Mouse (Mus musculus): Measurements from ENCODE around the gene Gpha2. TPM values are rescaled to one million over a fixed set of nuclear protein-coding genes. Genes with fewer than 3 reads are reported as not detected.

Gpha2 gene
- polyA plus RNA-seq (2014; fragmentation: Nextera tagmentation; extraction: Ambion mirVana): 0.44 and 0.87 TPM in 2 replicates

DNA sequence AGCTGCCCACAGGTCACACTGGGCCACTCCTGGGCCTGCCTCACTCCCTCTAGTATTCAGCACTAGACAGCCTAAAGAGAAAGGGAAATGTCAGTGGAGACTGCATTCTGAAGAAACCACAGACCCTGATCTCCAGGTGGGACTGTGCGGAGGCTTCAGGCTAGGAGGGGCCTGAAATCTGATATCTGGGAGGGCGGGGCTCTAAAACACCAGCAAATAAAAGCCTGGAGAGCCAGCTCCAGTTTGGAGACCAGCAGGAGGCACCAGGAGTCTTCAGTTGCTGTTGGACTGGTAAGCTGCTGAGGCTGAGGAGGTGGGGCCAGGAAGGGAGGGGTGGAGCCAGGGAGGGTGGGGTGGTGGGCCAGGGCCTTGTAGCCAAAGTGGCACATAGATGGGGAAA lies at the start of gene Gpha2:
Gpha2 (plus strand) TSS at position 246 of the 400 bp plus-strand sequence.
- no peak within 1 kb of the TSS for H3K9ac ChIP-seq (ENCODE audit: low read length)
- H3K9me3 ChIP-seq (ENCODE audit: control insufficient read depth, low read length): no peaks in the 10 kb centered on the region
- no peak within 1 kb of the TSS for H3K4me3 ChIP-seq (ENCODE audit: low read depth, low read length)
- no peaks in the 10 kb centered on the region for H3K4me1 ChIP-seq (ENCODE audit: control insufficient read depth, insufficient read depth, low read length)
- WGBS: 8% methylated on average over 2 of the region's 2 CpGs
- H3K36me3 ChIP-seq (ENCODE audit: control insufficient read depth, insufficient read depth, low read length): peaks cover 9% of the 10 kb centered on the region
- DNase-seq (ENCODE audit: low spot score) (peak; percentile 23), ATAC-seq (ENCODE audit: insufficient read depth, low FRiP score, low TSS enrichment) (no peak)
- H3K27ac ChIP-seq (ENCODE audit: low read depth, low read length): no peak within 1 kb of the TSS
- no peak within 1 kb of the TSS for H3K4me2 ChIP-seq (ENCODE audit: low read depth)
- no peaks in the 10 kb centered on the region for H3K27me3 ChIP-seq (ENCODE audit: control insufficient read depth, insufficient read depth, low read length)

- H3K4me2 ChIP-seq (ENCODE audit: low read depth): no peak overlapping the region
- ATAC-seq (ENCODE audit: insufficient read depth, low FRiP score, low TSS enrichment) (no peak), DNase-seq (ENCODE audit: low spot score) (no peak)
- H3K36me3 ChIP-seq (ENCODE audit: control insufficient read depth, insufficient read depth, low read length): no peaks in the 10 kb centered on the region
- no peaks in the 10 kb centered on the region for H3K9me3 ChIP-seq (ENCODE audit: control insufficient read depth, low read length)
- H3K27ac ChIP-seq (ENCODE audit: low read depth, low read length): no peak overlapping the region
- no peak overlapping the region for H3K9ac ChIP-seq (ENCODE audit: low read length)
- H3K4me1 ChIP-seq (ENCODE audit: control insufficient read depth, insufficient read depth, low read length): no peaks in the 10 kb centered on the region
- no peaks in the 10 kb centered on the region for H3K27me3 ChIP-seq (ENCODE audit: control insufficient read depth, insufficient read depth, low read length)
- no peak overlapping the region for H3K4me3 ChIP-seq (ENCODE audit: low read depth, low read length)
- whole genome bisulfite sequencing: 85% methylated on average over 4 of the region's 6 CpGs
These were observed 47.4 kb upstream of the Gpha2 start for GRCm38 (mm10) chr19:6178775-6179174.

DNA sequence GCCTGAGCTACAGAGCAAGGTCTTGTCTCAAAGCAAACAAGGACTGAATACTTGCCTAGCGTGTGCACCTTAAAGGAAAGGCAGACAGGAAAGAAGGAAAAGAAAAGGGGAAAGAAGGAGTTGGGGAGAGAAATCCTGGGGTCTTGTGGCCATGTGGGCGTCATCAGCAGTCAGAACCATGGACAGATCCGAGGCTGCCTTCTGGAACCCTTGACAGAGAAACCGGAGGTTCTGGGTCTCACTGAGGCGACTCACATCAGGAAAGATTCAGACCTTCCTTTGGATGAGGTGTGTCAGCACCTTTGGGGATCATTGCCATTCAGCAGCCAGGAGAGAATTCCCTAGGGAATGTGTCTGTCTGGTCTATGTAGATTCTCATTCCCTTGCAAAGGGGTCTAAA lies 44.6 kb upstream of the Gpha2 start:
- DNase-seq (ENCODE audit: low spot score): peak; percentile 45
- H3K9ac ChIP-seq (ENCODE audit: low read length): no peak overlapping the region
- WGBS: 39% methylated on average over 5 of the region's 5 CpGs

DNA sequence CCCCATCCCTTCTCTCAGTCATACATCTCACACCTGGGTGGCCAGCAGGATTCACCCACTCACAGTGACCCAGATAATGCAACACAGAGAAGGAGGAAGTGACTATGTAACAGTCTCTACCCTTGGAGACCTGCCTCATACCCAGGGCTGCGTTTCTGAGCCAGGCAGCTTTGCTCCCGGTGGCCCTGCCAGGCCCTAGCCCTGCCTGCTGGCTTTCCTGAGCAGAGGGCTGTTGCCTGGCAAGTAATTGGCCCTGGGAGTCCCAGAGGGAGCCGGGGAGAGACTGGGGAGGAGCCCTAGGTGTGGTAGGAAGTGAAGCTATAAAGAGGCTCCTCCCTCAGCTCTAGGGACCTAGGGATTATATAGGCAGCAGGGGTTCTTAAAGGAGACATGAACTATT lies 43.6 kb upstream of the Gpha2 start:
- Histone ChIP-seq H3K27ac (ENCODE audit: low read depth, low read length) (no peak overlapping the region), H3K27me3 (ENCODE audit: control insufficient read depth, insufficient read depth, low read length) (no peaks in the 10 kb centered on the region), H3K9ac (ENCODE audit: low read length) (no peak overlapping the region), H3K4me1 (ENCODE audit: control insufficient read depth, insufficient read depth, low read length) (no peaks in the 10 kb centered on the region), H3K36me3 (ENCODE audit: control insufficient read depth, insufficient read depth, low read length) (no peaks in the 10 kb centered on the region), H3K4me3 (ENCODE audit: low read depth, low read length) (no peak overlapping the region), H3K9me3 (ENCODE audit: control insufficient read depth, low read length) (no peaks in the 10 kb centered on the region), H3K4me2 (ENCODE audit: low read depth) (no peak overlapping the region)
- ATAC-seq (ENCODE audit: insufficient read depth, low FRiP score, low TSS enrichment): no peak
- no peak for DNase-seq (ENCODE audit: low spot score)
- 12% methylated on average over 3 of the region's 3 CpGs for WGBS

More for the DNA sequence above, 44.6 kb upstream of the Gpha2 start:
- Histone ChIP-seq H3K36me3 (ENCODE audit: control insufficient read depth, insufficient read depth, low read length) (no peaks in the 10 kb centered on the region), H3K4me3 (ENCODE audit: low read depth, low read length) (no peak overlapping the region), H3K4me2 (ENCODE audit: low read depth) (no peak overlapping the region), H3K4me1 (ENCODE audit: control insufficient read depth, insufficient read depth, low read length) (no peaks in the 10 kb centered on the region), H3K9me3 (ENCODE audit: control insufficient read depth, low read length) (no peaks in the 10 kb centered on the region), H3K27ac (ENCODE audit: low read depth, low read length) (no peak overlapping the region), H3K27me3 (ENCODE audit: control insufficient read depth, insufficient read depth, low read length) (no peaks in the 10 kb centered on the region)
- ATAC-seq (ENCODE audit: insufficient read depth, low FRiP score, low TSS enrichment): no peak

DNA sequence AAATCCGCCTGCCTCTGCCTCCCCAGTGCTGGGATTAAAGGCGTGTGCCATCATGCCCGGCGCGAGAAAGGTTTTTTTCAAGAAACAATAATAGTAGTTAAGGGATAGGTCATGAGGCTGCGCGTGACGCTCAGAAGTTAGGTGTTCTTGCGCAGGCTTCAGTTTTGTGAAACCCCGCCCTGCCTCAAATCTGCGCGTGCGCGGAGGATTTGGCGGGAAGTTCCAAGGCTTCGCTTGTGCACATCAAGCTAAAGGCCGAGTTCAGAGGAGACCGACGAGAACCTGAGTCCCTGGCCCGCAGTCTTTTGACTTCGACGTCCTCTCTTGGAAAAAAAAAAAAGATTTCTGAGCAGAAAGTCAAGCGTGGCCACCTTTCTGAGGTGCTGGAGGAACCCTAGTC lies 42.0 kb upstream of the Gpha2 start, which contains the start of gene Majin:
Majin (plus strand) TSS at position 258 of the 400 bp plus-strand sequence.
- Histone ChIP-seq H3K27ac (ENCODE audit: low read depth, low read length) (no peak within 1 kb of the TSS), H3K4me3 (ENCODE audit: low read depth, low read length) (no peak within 1 kb of the TSS), H3K27me3 (ENCODE audit: control insufficient read depth, insufficient read depth, low read length) (no peaks in the 10 kb centered on the region), H3K9me3 (ENCODE audit: control insufficient read depth, low read length) (no peaks in the 10 kb centered on the region), H3K4me2 (ENCODE audit: low read depth) (no peak within 1 kb of the TSS), H3K9ac (ENCODE audit: low read length) (no peak within 1 kb of the TSS), H3K36me3 (ENCODE audit: control insufficient read depth, insufficient read depth, low read length) (no peaks in the 10 kb centered on the region), H3K4me1 (ENCODE audit: control insufficient read depth, insufficient read depth, low read length) (no peaks in the 10 kb centered on the region)
- WGBS: 89% methylated on average over 23 of the region's 23 CpGs
- ATAC-seq (ENCODE audit: insufficient read depth, low FRiP score, low TSS enrichment): no peak
- DNase-seq (ENCODE audit: low spot score): no peak

DNA sequence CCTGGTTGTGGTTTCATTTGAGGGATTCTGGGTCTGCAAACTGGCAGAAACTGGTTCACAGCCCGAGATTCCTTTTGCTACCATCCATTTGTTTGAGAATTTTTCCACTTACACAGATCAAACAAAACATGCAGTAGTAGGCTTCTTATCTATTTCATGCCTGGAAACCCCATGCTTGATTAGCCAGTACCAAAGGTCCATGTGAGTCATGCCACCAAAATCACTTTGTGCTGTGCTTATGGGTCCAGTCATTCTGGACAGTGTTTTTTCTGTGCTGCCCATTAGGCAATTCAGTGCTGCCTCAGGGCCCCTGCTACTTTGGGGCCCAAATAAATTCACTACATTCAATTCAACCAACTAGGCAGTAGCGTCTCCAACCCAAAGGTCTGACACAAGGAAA lies 21.9 kb upstream of the Gpha2 start:
- Histone ChIP-seq H3K27ac (ENCODE audit: low read depth, low read length) (no peak overlapping the region), H3K9me3 (ENCODE audit: control insufficient read depth, low read length) (no peaks in the 10 kb centered on the region), H3K36me3 (ENCODE audit: control insufficient read depth, insufficient read depth, low read length) (no peaks in the 10 kb centered on the region), H3K27me3 (ENCODE audit: control insufficient read depth, insufficient read depth, low read length) (no peaks in the 10 kb centered on the region), H3K4me3 (ENCODE audit: low read depth, low read length) (no peak overlapping the region), H3K4me1 (ENCODE audit: control insufficient read depth, insufficient read depth, low read length) (no peaks in the 10 kb centered on the region), H3K4me2 (ENCODE audit: low read depth) (no peak overlapping the region), H3K9ac (ENCODE audit: low read length) (no peak overlapping the region)
- DNase-seq (ENCODE audit: low spot score): no peak
- 86% methylated on average over 2 of the region's 2 CpGs for WGBS
- ATAC-seq (ENCODE audit: insufficient read depth, low FRiP score, low TSS enrichment): no peak

DNA sequence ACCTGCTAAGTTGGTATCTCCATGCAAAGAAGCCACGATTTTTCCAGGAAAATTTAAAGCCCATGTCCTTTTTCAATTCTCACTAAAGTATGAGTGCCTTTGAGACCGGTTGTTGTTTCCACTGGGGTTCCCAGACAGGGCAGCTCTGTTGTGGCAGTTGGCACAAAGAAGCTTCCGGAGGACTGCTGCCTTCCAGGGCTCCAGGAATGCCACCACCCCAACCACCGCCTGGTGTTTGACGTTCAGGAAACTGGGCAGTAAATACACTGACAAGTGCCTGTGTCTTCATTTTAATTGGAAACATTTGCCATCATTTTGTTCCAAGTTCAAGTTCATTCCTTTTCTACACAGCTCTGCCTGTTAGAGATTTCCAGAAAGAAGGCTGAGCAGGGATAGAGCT lies 19.5 kb upstream of the Gpha2 start:
- ATAC-seq (ENCODE audit: insufficient read depth, low FRiP score, low TSS enrichment): no peak
- WGBS: 71% methylated on average over 5 of the region's 5 CpGs
- no peak for DNase-seq (ENCODE audit: low spot score)
- Histone ChIP-seq H3K9me3 (ENCODE audit: control insufficient read depth, low read length) (no peaks in the 10 kb centered on the region), H3K27ac (ENCODE audit: low read depth, low read length) (no peak overlapping the region), H3K9ac (ENCODE audit: low read length) (no peak overlapping the region), H3K36me3 (ENCODE audit: control insufficient read depth, insufficient read depth, low read length) (no peaks in the 10 kb centered on the region), H3K4me1 (ENCODE audit: control insufficient read depth, insufficient read depth, low read length) (no peaks in the 10 kb centered on the region), H3K27me3 (ENCODE audit: control insufficient read depth, insufficient read depth, low read length) (no peaks in the 10 kb centered on the region), H3K4me2 (ENCODE audit: low read depth) (no peak overlapping the region), H3K4me3 (ENCODE audit: low read depth, low read length) (no peak overlapping the region)

DNA sequence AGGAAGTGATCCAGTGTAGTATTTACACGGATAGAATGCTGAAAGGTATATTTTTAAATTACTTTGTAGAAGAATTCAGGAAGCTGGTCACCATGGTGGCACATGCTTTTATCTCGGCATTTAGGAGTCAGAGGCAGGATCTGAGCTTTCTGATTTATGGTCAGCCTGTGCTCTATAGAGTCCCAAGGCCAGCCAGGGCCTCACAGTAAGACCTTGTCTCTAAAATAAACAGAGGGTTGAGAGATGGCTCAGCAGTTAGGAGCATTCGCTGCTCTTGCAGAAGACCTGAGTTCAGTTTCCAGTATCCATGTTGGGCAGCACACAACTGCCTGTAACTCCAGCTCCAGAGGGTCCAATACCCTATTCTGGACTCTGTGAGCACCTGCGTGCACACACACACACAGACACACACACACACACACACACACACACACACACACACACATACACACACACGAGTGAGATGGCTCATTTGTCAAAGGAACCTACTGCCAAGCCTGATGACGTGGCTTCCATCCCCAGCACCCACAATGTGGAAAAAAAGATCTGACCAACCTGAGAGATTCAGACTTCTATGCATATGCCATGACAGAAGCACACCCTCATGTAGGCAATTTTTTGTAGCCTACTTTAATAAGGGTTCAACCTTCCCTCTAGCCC lies 10.0 kb upstream of the Gpha2 start:
- H3K36me3 ChIP-seq (ENCODE audit: control insufficient read depth, insufficient read depth, low read length): no peaks in the 10 kb centered on the region

DNA sequence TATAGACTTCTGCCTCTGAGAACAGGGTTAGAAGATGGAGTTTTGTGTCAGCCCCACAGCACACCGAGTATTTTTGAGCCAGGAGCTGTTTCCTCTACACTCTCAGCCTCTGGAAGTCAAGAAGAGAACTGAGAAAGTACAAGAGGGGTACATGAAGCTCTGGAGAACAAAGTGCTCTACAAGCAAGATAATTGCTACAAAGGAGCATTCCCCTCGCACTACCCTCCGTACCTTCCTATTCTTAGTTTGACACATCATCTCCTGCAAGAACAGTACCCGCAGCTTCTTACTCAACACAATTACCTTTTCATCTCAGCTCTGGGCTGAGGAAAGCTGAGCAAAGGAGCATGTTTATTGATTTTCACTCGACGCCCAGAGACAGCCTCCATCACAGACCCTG lies 7.6 kb upstream of the Gpha2 start:
- ATAC-seq (ENCODE audit: insufficient read depth, low FRiP score, low TSS enrichment) (no peak), DNase-seq (ENCODE audit: low spot score) (no peak)
- Histone ChIP-seq H3K4me2 (ENCODE audit: low read depth) (no peak overlapping the region), H3K27ac (ENCODE audit: low read depth, low read length) (no peak overlapping the region), H3K4me3 (ENCODE audit: low read depth, low read length) (no peak overlapping the region), H3K9me3 (ENCODE audit: control insufficient read depth, low read length) (no peaks in the 10 kb centered on the region), H3K9ac (ENCODE audit: low read length) (no peak overlapping the region), H3K27me3 (ENCODE audit: control insufficient read depth, insufficient read depth, low read length) (no peaks in the 10 kb centered on the region), H3K4me1 (ENCODE audit: control insufficient read depth, insufficient read depth, low read length) (no peaks in the 10 kb centered on the region), H3K36me3 (ENCODE audit: control insufficient read depth, insufficient read depth, low read length) (no peaks in the 10 kb centered on the region)
- 79% methylated on average over 6 of the region's 6 CpGs for WGBS

More for the DNA sequence above, 10.0 kb upstream of the Gpha2 start:
- no peak overlapping the region for H3K9ac ChIP-seq (ENCODE audit: low read length)
- no peaks in the 10 kb centered on the region for H3K9me3 ChIP-seq (ENCODE audit: control insufficient read depth, low read length)
- ATAC-seq (ENCODE audit: insufficient read depth, low FRiP score, low TSS enrichment) (no peak), DNase-seq (ENCODE audit: low spot score) (no peak)
- WGBS: 76% methylated on average over 6 of the region's 6 CpGs
- H3K27ac ChIP-seq (ENCODE audit: low read depth, low read length): no peak overlapping the region
- no peaks in the 10 kb centered on the region for H3K27me3 ChIP-seq (ENCODE audit: control insufficient read depth, insufficient read depth, low read length)
- no peaks in the 10 kb centered on the region for H3K4me1 ChIP-seq (ENCODE audit: control insufficient read depth, insufficient read depth, low read length)
- no peak overlapping the region for H3K4me3 ChIP-seq (ENCODE audit: low read depth, low read length)
- H3K4me2 ChIP-seq (ENCODE audit: low read depth): no peak overlapping the region

Data from neural tube, embryonic 11.5 days (tissue).